Mouse (Mus musculus) ES-E14 (cell line): ENCODE data around the gene Tulp1.

Experiments used
- HCFC1 ChIP-seq: IDR thresholded peaks from 2 replicates; pipeline ENCODE4 v1.6.1; 2012; ENCODE audit warnings: low read length, inconsistent platforms, borderline replicate concordance; ENCODE audit not compliant: insufficient read depth
- ZC3H11A ChIP-seq: IDR thresholded peaks from 2 replicates; pipeline ENCODE4 v1.6.1; 2012; ENCODE audit warnings: low read depth, mild to moderate bottlenecking, inconsistent platforms, low read length, borderline replicate concordance

DNA sequence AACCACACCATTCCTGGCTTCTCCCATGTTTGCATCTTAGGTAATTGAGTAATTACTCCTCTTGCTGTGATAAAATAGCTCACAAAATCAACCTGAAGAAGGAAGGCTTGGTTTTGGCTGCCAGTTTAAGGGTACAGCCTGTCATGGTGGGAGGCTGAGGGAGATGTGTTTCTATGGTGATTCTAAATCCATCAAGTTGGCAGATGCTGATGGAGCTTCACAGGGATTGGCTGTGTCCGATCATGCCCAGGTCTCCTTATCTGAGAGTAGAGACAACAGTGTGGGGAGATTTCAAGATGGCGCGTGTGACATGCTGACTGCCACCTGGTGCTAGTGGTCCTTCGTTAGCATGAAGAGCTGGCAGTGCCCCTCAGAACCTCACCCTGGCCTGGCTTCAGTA, 43.3 kb downstream of the Tulp1 start:
- TF ChIP-seq HCFC1: no peak
- no peak for TF ChIP-seq ZC3H11A
